Mouse (Mus musculus) erythroblast, embryonic 14.5 days (primary cell): ENCODE measurements around the gene Ggta1.

Experiments used
- GATA1 ChIP-seq: IDR thresholded peaks from 2 replicates; pipeline ENCODE4 v1.6.1; 2012; ENCODE audit warnings: low read length, inconsistent platforms, mixed read lengths
- TAL1 ChIP-seq: IDR thresholded peaks from 3 replicates; pipeline ENCODE4 v1.6.1; 2012; ENCODE audit warnings: low read length, inconsistent platforms, mixed read lengths

DNA sequence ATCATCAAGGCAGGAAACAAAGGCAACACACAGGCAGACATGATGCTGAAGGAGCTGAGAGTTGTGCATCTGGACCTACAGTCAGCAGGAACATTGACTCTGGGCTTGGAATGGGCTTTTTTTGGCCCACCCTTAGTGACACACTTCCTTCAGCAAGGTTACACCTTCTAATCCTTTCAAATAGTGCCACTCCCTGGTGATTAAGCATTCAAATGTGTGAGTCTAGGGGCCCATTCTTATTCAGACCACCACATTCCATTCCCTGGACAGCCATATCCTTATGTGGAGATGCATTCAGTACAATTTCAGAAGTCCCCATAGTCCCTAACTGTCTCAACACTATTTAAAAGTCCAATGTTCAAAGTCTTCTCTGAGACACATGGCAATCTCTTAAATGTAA, 92.3 kb downstream of the Ggta1 start:
- no peak for TF ChIP-seq GATA1
- TF ChIP-seq TAL1 = no peak
